Mouse (Mus musculus): Measurements from ENCODE around the gene Ptov1. TPM values are rescaled to one million over a fixed set of nuclear protein-coding genes. Genes with fewer than 3 reads are reported as not detected.

Ptov1 gene
- not detected for polyA plus RNA-seq (2014; fragmentation: Illumina TruSeq; extraction: RNeasy Lipid Tissue Mini Kit (QIAGEN cat#74804))

GRCm38 (mm10) chr7:44869697-44870528, at the start of gene Ptov1:
Gene Ptov1 (minus strand): TSS chr7:44869788.

GRCm38 (mm10) chr7:44895593-44896434, 26.2 kb upstream of the Ptov1 start, which contains the start of gene Fuz:
Gene Fuz (plus strand): TSS chr7:44896079.

GRCm38 (mm10) chr7:44892276-44892921, 22.8 kb upstream of the Ptov1 start, which contains the start of gene Med25:
Gene Med25 (minus strand): TSS chr7:44892712.

GRCm38 (mm10) chr7:44857042-44857552, 12.5 kb downstream of the Ptov1 start, which contains the start of gene Pnkp:
Gene Pnkp (plus strand): TSS chr7:44857139.

GRCm38 (mm10) chr7:44848561-44849415, 20.8 kb downstream of the Ptov1 start, which contains the start of the genes Akt1s1 and Tbc1d17:
Gene Akt1s1 (plus strand): TSS chr7:44848991.
Gene Tbc1d17 (minus strand): TSS chr7:44849079.

GRCm38 (mm10) chr7:44816470-44817021, 53.0 kb downstream of the Ptov1 start, which contains the start of gene Atf5:
Gene Atf5 (minus strand): TSS chr7:44816658.

GRCm38 (mm10) chr7:44815721-44816469, 53.7 kb downstream of the Ptov1 start, which contains the start of the genes Nup62 and Il4i1:
Gene Nup62 (plus strand): TSS chr7:44816088.
Gene Il4i1 (plus strand): TSS chr7:44816387.

Other genes with a start within 250 kb of the Ptov1 start
- not detected for gene Myh14, start 198.9 kb downstream of the Ptov1 start, polyA plus RNA-seq (2014; fragmentation: Illumina TruSeq; extraction: RNeasy Lipid Tissue Mini Kit (QIAGEN cat#74804))
- gene Izumo2, start 161.0 kb downstream of the Ptov1 start, polyA plus RNA-seq (2014; fragmentation: Illumina TruSeq; extraction: RNeasy Lipid Tissue Mini Kit (QIAGEN cat#74804)) = not detected
- gene Vrk3, start 121.4 kb downstream of the Ptov1 start, polyA plus RNA-seq (2014; fragmentation: Illumina TruSeq; extraction: RNeasy Lipid Tissue Mini Kit (QIAGEN cat#74804)) = 3.8 TPM
- 2.2 TPM for gene Zfp473, start 118.7 kb downstream of the Ptov1 start, polyA plus RNA-seq (2014; fragmentation: Illumina TruSeq; extraction: RNeasy Lipid Tissue Mini Kit (QIAGEN cat#74804))
- 5.9 TPM for gene Nup62, start 53.7 kb downstream of the Ptov1 start, polyA plus RNA-seq (2014; fragmentation: Illumina TruSeq; extraction: RNeasy Lipid Tissue Mini Kit (QIAGEN cat#74804))
- not detected for gene Il4i1, start 53.4 kb downstream of the Ptov1 start, polyA plus RNA-seq (2014; fragmentation: Illumina TruSeq; extraction: RNeasy Lipid Tissue Mini Kit (QIAGEN cat#74804))
- 5.8 TPM for gene Atf5, start 53.1 kb downstream of the Ptov1 start, polyA plus RNA-seq (2014; fragmentation: Illumina TruSeq; extraction: RNeasy Lipid Tissue Mini Kit (QIAGEN cat#74804))
- gene Akt1s1, start 20.8 kb downstream of the Ptov1 start, polyA plus RNA-seq (2014; fragmentation: Illumina TruSeq; extraction: RNeasy Lipid Tissue Mini Kit (QIAGEN cat#74804)) = 1.7 TPM
- 0.71 TPM for gene Tbc1d17, start 20.7 kb downstream of the Ptov1 start, polyA plus RNA-seq (2014; fragmentation: Illumina TruSeq; extraction: RNeasy Lipid Tissue Mini Kit (QIAGEN cat#74804))
- not detected for gene Pnkp, start 12.6 kb downstream of the Ptov1 start, polyA plus RNA-seq (2014; fragmentation: Illumina TruSeq; extraction: RNeasy Lipid Tissue Mini Kit (QIAGEN cat#74804))
- 2.5 TPM for gene Med25, start 22.9 kb upstream of the Ptov1 start, polyA plus RNA-seq (2014; fragmentation: Illumina TruSeq; extraction: RNeasy Lipid Tissue Mini Kit (QIAGEN cat#74804))
- 3.2 TPM for gene Fuz, start 26.3 kb upstream of the Ptov1 start, polyA plus RNA-seq (2014; fragmentation: Illumina TruSeq; extraction: RNeasy Lipid Tissue Mini Kit (QIAGEN cat#74804))
- gene Ap2a1, start 59.7 kb upstream of the Ptov1 start, polyA plus RNA-seq (2014; fragmentation: Illumina TruSeq; extraction: RNeasy Lipid Tissue Mini Kit (QIAGEN cat#74804)) = 20.6 TPM
- gene Tsks, start 73.4 kb upstream of the Ptov1 start, polyA plus RNA-seq (2014; fragmentation: Illumina TruSeq; extraction: RNeasy Lipid Tissue Mini Kit (QIAGEN cat#74804)) = not detected
- 0.88 TPM for gene Cpt1c, start 105.1 kb upstream of the Ptov1 start, polyA plus RNA-seq (2014; fragmentation: Illumina TruSeq; extraction: RNeasy Lipid Tissue Mini Kit (QIAGEN cat#74804))
- 8.2 TPM for gene Prmt1, start 116.8 kb upstream of the Ptov1 start, polyA plus RNA-seq (2014; fragmentation: Illumina TruSeq; extraction: RNeasy Lipid Tissue Mini Kit (QIAGEN cat#74804))
- 8.4 TPM for gene Irf3, start 127.9 kb upstream of the Ptov1 start, polyA plus RNA-seq (2014; fragmentation: Illumina TruSeq; extraction: RNeasy Lipid Tissue Mini Kit (QIAGEN cat#74804))
- 2.0 TPM for gene Bcl2l12, start 128.9 kb upstream of the Ptov1 start, polyA plus RNA-seq (2014; fragmentation: Illumina TruSeq; extraction: RNeasy Lipid Tissue Mini Kit (QIAGEN cat#74804))
- 2.2 TPM for gene Scaf1, start 146.6 kb upstream of the Ptov1 start, polyA plus RNA-seq (2014; fragmentation: Illumina TruSeq; extraction: RNeasy Lipid Tissue Mini Kit (QIAGEN cat#74804))
- 4.0 TPM for gene Rras, start 148.2 kb upstream of the Ptov1 start, polyA plus RNA-seq (2014; fragmentation: Illumina TruSeq; extraction: RNeasy Lipid Tissue Mini Kit (QIAGEN cat#74804))
- 0.40 TPM for gene Prr12, start 183.1 kb upstream of the Ptov1 start, polyA plus RNA-seq (2014; fragmentation: Illumina TruSeq; extraction: RNeasy Lipid Tissue Mini Kit (QIAGEN cat#74804))
- 9.1 TPM for gene Nosip, start 192.6 kb upstream of the Ptov1 start, polyA plus RNA-seq (2014; fragmentation: Illumina TruSeq; extraction: RNeasy Lipid Tissue Mini Kit (QIAGEN cat#74804))
- gene Prrg2, start 192.9 kb upstream of the Ptov1 start, polyA plus RNA-seq (2014; fragmentation: Illumina TruSeq; extraction: RNeasy Lipid Tissue Mini Kit (QIAGEN cat#74804)) = 4.7 TPM
- 0.31 TPM for gene Rcn3, start 222.4 kb upstream of the Ptov1 start, polyA plus RNA-seq (2014; fragmentation: Illumina TruSeq; extraction: RNeasy Lipid Tissue Mini Kit (QIAGEN cat#74804))
- gene Fcgrt, start 234.1 kb upstream of the Ptov1 start, polyA plus RNA-seq (2014; fragmentation: Illumina TruSeq; extraction: RNeasy Lipid Tissue Mini Kit (QIAGEN cat#74804)) = 14.4 TPM